Mouse (Mus musculus) cerebellum, adult 11 months (tissue): ENCODE results near the gene Slc38a2.

Experiments
- DNase-seq: peaks from one replicate; pipeline ENCODE4 v3.0.0; 2022

The Slc38a2 gene

GRCm38 (mm10) chr15:96660590-96661141 lies 38.9 kb downstream of the Slc38a2 start:
- DNase-seq = no peak

DNA sequence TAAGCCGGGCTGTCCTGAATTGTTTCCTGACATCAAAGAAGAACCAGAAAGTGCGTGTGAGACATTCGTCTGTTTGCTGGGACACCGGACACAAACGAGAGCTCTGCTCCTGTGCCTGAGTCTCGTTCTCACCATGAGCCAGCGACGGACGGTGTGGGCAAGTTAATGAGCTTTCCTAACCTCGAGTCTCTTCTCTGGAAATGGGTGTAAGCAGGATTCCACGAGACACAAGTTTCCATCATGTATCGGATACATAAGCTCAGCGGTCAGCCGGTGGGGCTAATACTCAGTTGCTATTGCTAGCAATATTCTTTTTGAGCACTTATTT lies 41.3 kb downstream of the Slc38a2 start:
- no peak for DNase-seq

GRCm38 (mm10) chr15:96657576-96658274 lies 41.8 kb downstream of the Slc38a2 start:
- DNase-seq = no peak

- no peak for DNase-seq
These were observed 44.0 kb downstream of the Slc38a2 start for GRCm38 (mm10) chr15:96655514-96655913.

GRCm38 (mm10) chr15:96654714-96655113 lies 44.8 kb downstream of the Slc38a2 start:
- no peak for DNase-seq

- no peak for DNase-seq
These were observed 46.5 kb downstream of the Slc38a2 start for GRCm38 (mm10) chr15:96653011-96653410.

DNA sequence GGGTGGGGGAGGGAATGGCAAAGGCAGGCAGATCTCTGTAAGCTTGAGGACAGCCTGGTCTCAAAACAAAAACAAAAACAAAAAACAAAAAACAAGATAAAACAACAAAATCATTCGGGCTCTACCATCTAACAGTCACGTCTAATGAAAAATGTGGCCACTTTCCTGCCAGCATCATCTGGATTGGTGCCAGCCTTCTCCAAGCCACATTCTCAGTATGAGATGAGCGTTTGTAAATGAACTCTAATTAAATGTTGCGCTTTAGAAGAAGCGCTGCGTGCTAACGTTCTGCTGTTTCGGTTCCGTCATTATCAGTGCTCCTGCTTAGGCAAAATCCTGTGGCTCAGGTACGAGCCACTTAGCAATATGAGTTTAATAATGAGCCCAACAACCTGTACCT lies 47.0 kb downstream of the Slc38a2 start:
- no peak for DNase-seq

DNA sequence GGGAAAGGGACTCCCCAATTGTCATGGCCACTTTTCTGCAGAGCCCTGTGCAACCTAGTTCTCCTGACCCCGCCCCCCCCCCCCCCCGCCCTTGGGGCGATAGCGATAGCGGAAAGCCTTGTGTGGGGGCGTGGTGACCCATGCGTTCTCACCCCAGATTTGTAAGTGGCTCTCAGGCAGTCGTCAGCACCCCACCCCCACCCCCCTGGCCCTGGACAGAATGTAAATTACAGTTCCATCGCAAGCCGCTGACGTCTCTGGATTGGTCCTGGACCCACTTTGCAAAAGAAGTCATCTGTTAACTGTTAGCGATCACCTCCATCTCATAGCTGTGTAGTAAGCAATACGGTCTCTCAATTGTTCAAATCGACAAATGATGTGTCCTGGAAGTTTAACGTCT lies 52.2 kb downstream of the Slc38a2 start:
- no peak for DNase-seq

GRCm38 (mm10) chr15:96642436-96643405 lies 56.8 kb downstream of the Slc38a2 start, which contains the start of gene Slc38a1:
Gene Slc38a1, minus strand, starts transcription at chr15:96642913.
- peak; percentile 53 for DNase-seq

- DNase-seq = peak; percentile 31
These were observed 57.6 kb downstream of the Slc38a2 start for GRCm38 (mm10) chr15:96641821-96642435.

GRCm38 (mm10) chr15:96641111-96641820 lies 58.3 kb downstream of the Slc38a2 start:
- DNase-seq = peak; percentile 70

DNA sequence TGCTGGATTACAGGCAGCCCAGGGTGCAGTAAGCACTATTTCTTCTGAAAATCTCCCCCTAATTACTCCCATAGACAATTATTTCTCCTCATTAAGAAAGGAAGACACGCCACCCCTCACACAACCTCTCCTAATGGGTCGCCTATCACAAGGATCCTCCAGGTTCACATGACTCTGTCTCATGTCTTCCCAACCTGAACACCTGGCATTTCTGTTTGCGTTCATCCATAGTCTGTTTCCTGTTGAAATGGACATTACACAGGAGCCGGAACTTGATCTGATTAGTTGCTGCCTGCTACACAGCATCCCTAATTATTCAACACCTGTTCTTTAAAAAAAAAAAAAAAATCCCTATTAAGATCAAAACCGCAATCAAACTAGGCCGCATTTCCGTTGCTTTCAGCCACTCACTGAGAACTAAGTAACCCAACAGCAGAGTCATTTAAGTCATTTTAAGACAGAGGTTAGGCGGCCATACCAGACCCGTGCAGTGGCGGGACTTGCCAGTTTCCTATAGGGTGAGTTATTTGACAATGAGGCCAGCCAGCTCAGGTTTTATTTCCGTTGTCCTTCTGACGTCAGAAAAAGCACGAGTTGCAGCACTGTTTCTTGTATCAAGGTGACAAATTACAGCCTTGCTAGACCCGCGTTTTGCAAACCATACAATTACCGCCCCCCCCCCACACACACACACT lies 59.1 kb downstream of the Slc38a2 start:
- peak; percentile 26 for DNase-seq

DNA sequence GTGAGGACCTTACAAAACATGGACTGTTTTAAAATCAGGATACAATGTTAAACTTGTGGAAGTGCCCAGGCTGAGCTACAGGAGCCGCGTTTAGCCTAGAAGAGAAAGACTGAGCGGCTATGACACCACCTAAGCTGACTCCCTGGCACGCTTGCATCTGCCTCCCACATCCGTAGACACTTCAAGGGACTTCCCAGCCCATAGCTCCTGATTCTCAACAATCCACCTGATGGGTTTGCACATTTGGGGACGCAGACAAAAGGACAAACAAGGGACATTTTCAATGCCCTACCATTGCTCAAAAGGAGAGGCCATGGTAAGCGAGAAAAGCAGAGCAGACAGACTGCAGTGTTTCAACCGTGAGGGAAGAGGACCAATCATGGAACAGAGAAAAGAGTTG lies 59.9 kb downstream of the Slc38a2 start:
- DNase-seq = no peak

DNA sequence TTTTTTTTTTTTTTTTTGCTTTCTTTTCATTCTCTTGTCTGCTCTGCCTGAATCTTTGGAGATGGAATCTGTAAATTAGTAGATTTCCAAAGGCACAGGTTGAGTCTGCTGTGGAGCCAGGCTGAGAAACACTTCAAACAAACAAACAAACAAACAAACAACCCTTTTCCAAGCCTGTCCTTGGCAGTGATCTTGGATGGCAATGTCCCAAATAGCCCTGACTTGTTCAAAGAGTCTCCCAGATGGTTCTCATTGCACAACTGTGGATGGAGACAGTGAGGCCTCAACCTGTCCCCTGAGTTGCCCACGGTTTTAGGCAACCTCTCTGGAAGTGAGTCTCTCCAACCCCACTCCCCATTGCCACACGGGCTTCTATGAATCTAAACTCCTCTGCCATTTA lies 60.9 kb downstream of the Slc38a2 start:
- DNase-seq = no peak

GRCm38 (mm10) chr15:96638173-96638572 lies 61.4 kb downstream of the Slc38a2 start:
- DNase-seq = no peak
